Mouse (Mus musculus) limb, embryonic 10.5 days (tissue): ENCODE results near the gene Birc6. TPM values are rescaled to one million over a fixed set of nuclear protein-coding genes. Genes with fewer than 3 reads are reported as not detected.

ENCODE experiments used
- DNase-seq: peaks from one replicate; pipeline ENCODE4 v3.0.0-alpha.2; 2017; ENCODE audit warnings: low spot score
- H3K27ac ChIP-seq: fragments of 300-500 bp; sonication (generic); 2 replicates; pipeline ENCODE4 v1.5.1; 2016; ENCODE audit warnings: mild to moderate bottlenecking
- H3K27me3 ChIP-seq: fragments of 300-500 bp; sonication (generic); 2 replicates; pipeline ENCODE4 v1.6.1; 2016; ENCODE audit warnings: low read depth, mild to moderate bottlenecking; ENCODE audit not compliant: poor library complexity, severe bottlenecking
- H3K36me3 ChIP-seq: fragments of 300-500 bp; sonication (generic); 2 replicates; pipeline ENCODE4 v1.6.1; 2016; ENCODE audit warnings: mild to moderate bottlenecking, moderate library complexity
- H3K4me1 ChIP-seq: fragments of 300-500 bp; sonication (generic); 2 replicates; pipeline ENCODE4 v1.6.1; 2016
- H3K4me3 ChIP-seq: fragments of 300-500 bp; sonication (generic); 2 replicates; pipeline ENCODE4 v1.5.1; 2016; ENCODE audit warnings: mild to moderate bottlenecking, moderate library complexity
- H3K9me3 ChIP-seq: fragments of 300-500 bp; sonication (generic); replicated peaks from 2 replicates; pipeline ENCODE4 v1.6.1; 2016; ENCODE audit warnings: mild to moderate bottlenecking
- WGBS: fragments of 180-500 bp; shearing (Covaris S2); methylation state at CpG from one replicate; pipeline ENCODE4 v1.1.7; 2016; 5-methylcytosine and 5-hydroxymethylcytosine counted together
- polyA plus RNA-seq: library from polyadenylated mRNA; unstranded; fragments of >200 nt; fragmentation: Nextera tagmentation; extraction: Ambion mirVana; gene quantifications from 2 replicates; pipeline ENCODE4 v1.2.1, GENCODE M21; 2016

Birc6 gene
- polyA plus RNA-seq, 1 experiment from 2014 or later: 88.7 TPM

- DNase-seq: no peak
- no peak overlapping the region for H3K27ac ChIP-seq
- WGBS: 89% methylated on average over 1 of the region's 1 CpGs
These were observed 52.6 kb downstream of the Birc6 start for GRCm38 (mm10) chr17:74580738-74581137.

GRCm38 (mm10) chr17:74586768-74587167 lies 58.7 kb downstream of the Birc6 start:
- no peak for DNase-seq
- no peaks in the 10 kb centered on the region for H3K27me3 ChIP-seq
- peaks cover 62% of the 10 kb centered on the region for H3K36me3 ChIP-seq
- 94% methylated on average over 3 of the region's 3 CpGs for whole genome bisulfite sequencing
- H3K4me3 ChIP-seq: no peak overlapping the region
- no peak overlapping the region for H3K27ac ChIP-seq
- no peaks in the 10 kb centered on the region for H3K4me1 ChIP-seq
- H3K9me3 ChIP-seq: no peaks in the 10 kb centered on the region

More at GRCm38 (mm10) chr17:74580738-74581137, 52.6 kb downstream of the Birc6 start:
- no peaks in the 10 kb centered on the region for H3K27me3 ChIP-seq
- H3K4me3 ChIP-seq: no peak overlapping the region
- no peaks in the 10 kb centered on the region for H3K4me1 ChIP-seq
- peaks cover 57% of the 10 kb centered on the region for H3K36me3 ChIP-seq
- no peaks in the 10 kb centered on the region for H3K9me3 ChIP-seq

GRCm38 (mm10) chr17:74598908-74599307 lies 70.8 kb downstream of the Birc6 start:
- H3K9me3 ChIP-seq: no peaks in the 10 kb centered on the region
- H3K27me3 ChIP-seq: no peaks in the 10 kb centered on the region
- peaks cover 90% of the 10 kb centered on the region for H3K36me3 ChIP-seq
- H3K4me3 ChIP-seq: no peak overlapping the region
- H3K27ac ChIP-seq: no peak overlapping the region
- no peak for DNase-seq
- WGBS: 96% methylated on average over 9 of the region's 9 CpGs
- no peaks in the 10 kb centered on the region for H3K4me1 ChIP-seq

- Histone ChIP-seq H3K4me3 (no peak overlapping the region), H3K27me3 (no peaks in the 10 kb centered on the region), H3K27ac (no peak overlapping the region), H3K9me3 (no peaks in the 10 kb centered on the region), H3K36me3 (peaks cover 87% of the 10 kb centered on the region), H3K4me1 (no peaks in the 10 kb centered on the region)
- 93% methylated on average over 2 of the region's 2 CpGs for WGBS
- DNase-seq: no peak
These were observed 71.3 kb downstream of the Birc6 start for GRCm38 (mm10) chr17:74599396-74599795.

- WGBS: 93% methylated on average over 1 of the region's 1 CpGs
- H3K4me1 ChIP-seq: no peaks in the 10 kb centered on the region
- H3K27ac ChIP-seq: no peak overlapping the region
- DNase-seq: no peak
- no peaks in the 10 kb centered on the region for H3K27me3 ChIP-seq
- H3K36me3 ChIP-seq: peaks cover 87% of the 10 kb centered on the region
- no peaks in the 10 kb centered on the region for H3K9me3 ChIP-seq
- H3K4me3 ChIP-seq: no peak overlapping the region
These were observed 73.1 kb downstream of the Birc6 start for GRCm38 (mm10) chr17:74601201-74601600.

- Histone ChIP-seq H3K4me1 (no peaks in the 10 kb centered on the region), H3K27ac (no peak overlapping the region), H3K36me3 (peaks cover 90% of the 10 kb centered on the region), H3K4me3 (no peak overlapping the region), H3K27me3 (no peaks in the 10 kb centered on the region), H3K9me3 (no peaks in the 10 kb centered on the region)
- WGBS: 94% methylated on average over 3 of the region's 3 CpGs
- DNase-seq: no peak
These were observed 102.7 kb downstream of the Birc6 start for GRCm38 (mm10) chr17:74630798-74631197.

- Histone ChIP-seq H3K36me3 (peaks cover 96% of the 10 kb centered on the region), H3K4me3 (no peak overlapping the region)
These were observed 114.3 kb downstream of the Birc6 start for GRCm38 (mm10) chr17:74642445-74642844.

GRCm38 (mm10) chr17:74658362-74658761 lies 130.3 kb downstream of the Birc6 start:
- H3K4me1 ChIP-seq: no peaks in the 10 kb centered on the region
- H3K27me3 ChIP-seq: no peaks in the 10 kb centered on the region
- no peaks in the 10 kb centered on the region for H3K9me3 ChIP-seq
- peaks cover 92% of the 10 kb centered on the region for H3K36me3 ChIP-seq
- no peak overlapping the region for H3K4me3 ChIP-seq
- H3K27ac ChIP-seq: no peak overlapping the region
- DNase-seq: no peak
- 95% methylated on average over 3 of the region's 3 CpGs for WGBS

More at GRCm38 (mm10) chr17:74642445-74642844, 114.3 kb downstream of the Birc6 start:
- no peaks in the 10 kb centered on the region for H3K4me1 ChIP-seq
- no peak for DNase-seq
- no peaks in the 10 kb centered on the region for H3K27me3 ChIP-seq
- no peaks in the 10 kb centered on the region for H3K9me3 ChIP-seq
- no peak overlapping the region for H3K27ac ChIP-seq

GRCm38 (mm10) chr17:74668010-74668409 lies 139.9 kb downstream of the Birc6 start:
- H3K27me3 ChIP-seq: no peaks in the 10 kb centered on the region
- H3K4me3 ChIP-seq: no peak overlapping the region
- DNase-seq: no peak
- H3K36me3 ChIP-seq: peaks cover 91% of the 10 kb centered on the region
- no peak overlapping the region for H3K27ac ChIP-seq
- WGBS: 40% methylated on average over 1 of the region's 1 CpGs
- no peaks in the 10 kb centered on the region for H3K4me1 ChIP-seq
- no peaks in the 10 kb centered on the region for H3K9me3 ChIP-seq

GRCm38 (mm10) chr17:74670031-74670430 lies 141.9 kb downstream of the Birc6 start:
- WGBS: 93% methylated on average over 13 of the region's 13 CpGs
- DNase-seq: no peak
- Histone ChIP-seq H3K4me1 (no peaks in the 10 kb centered on the region), H3K4me3 (no peak overlapping the region), H3K36me3 (peaks cover 86% of the 10 kb centered on the region), H3K9me3 (no peaks in the 10 kb centered on the region), H3K27me3 (no peaks in the 10 kb centered on the region), H3K27ac (no peak overlapping the region)

GRCm38 (mm10) chr17:74672446-74672845 lies 144.4 kb downstream of the Birc6 start:
- peaks cover 91% of the 10 kb centered on the region for H3K36me3 ChIP-seq

GRCm38 (mm10) chr17:74673251-74673650 lies 145.2 kb downstream of the Birc6 start:
- Histone ChIP-seq H3K36me3 (peaks cover 91% of the 10 kb centered on the region), H3K4me3 (no peak overlapping the region), H3K27ac (no peak overlapping the region), H3K4me1 (no peaks in the 10 kb centered on the region), H3K9me3 (no peaks in the 10 kb centered on the region), H3K27me3 (no peaks in the 10 kb centered on the region)
- DNase-seq: no peak

More at GRCm38 (mm10) chr17:74672446-74672845, 144.4 kb downstream of the Birc6 start:
- H3K4me3 ChIP-seq: no peak overlapping the region
- H3K4me1 ChIP-seq: no peaks in the 10 kb centered on the region
- 83% methylated on average over 4 of the region's 4 CpGs for WGBS
- no peak for DNase-seq
- H3K27me3 ChIP-seq: no peaks in the 10 kb centered on the region
- H3K27ac ChIP-seq: no peak overlapping the region
- no peaks in the 10 kb centered on the region for H3K9me3 ChIP-seq

- no peak overlapping the region for H3K4me3 ChIP-seq
- no peaks in the 10 kb centered on the region for H3K4me1 ChIP-seq
- no peak overlapping the region for H3K27ac ChIP-seq
- DNase-seq: no peak
- 91% methylated on average over 8 of the region's 8 CpGs for WGBS
- H3K36me3 ChIP-seq: peaks cover 87% of the 10 kb centered on the region
- H3K27me3 ChIP-seq: no peaks in the 10 kb centered on the region
- no peaks in the 10 kb centered on the region for H3K9me3 ChIP-seq
These were observed 150.0 kb downstream of the Birc6 start for GRCm38 (mm10) chr17:74678061-74678460.

- Histone ChIP-seq H3K4me3 (no peak overlapping the region), H3K9me3 (no peaks in the 10 kb centered on the region), H3K27me3 (no peaks in the 10 kb centered on the region), H3K36me3 (peaks cover 66% of the 10 kb centered on the region), H3K4me1 (no peaks in the 10 kb centered on the region), H3K27ac (no peak overlapping the region)
- DNase-seq: no peak
- WGBS: 89% methylated on average over 3 of the region's 3 CpGs
These were observed 156.8 kb downstream of the Birc6 start for GRCm38 (mm10) chr17:74684927-74685326.
